Mouse (Mus musculus) bone marrow, adult 2 months (tissue): ENCODE data around the gene Bicdl2. TPM values are rescaled to one million over a fixed set of nuclear protein-coding genes. Genes with fewer than 3 reads are reported as not detected.

Experiments
- H3K27ac ChIP-seq: fragments of 200-500 bp; 2 replicates; pipeline ENCODE4 v1.5.1; 2012; ENCODE audit warnings: low read depth, mild to moderate bottlenecking, control low read depth, inconsistent platforms, low read length; ENCODE audit not compliant: control insufficient read depth, poor library complexity, insufficient read depth
- H3K4me1 ChIP-seq: fragments of 200-500 bp; 2 replicates; pipeline ENCODE4 v1.6.1; 2011; ENCODE audit warnings: low read length; ENCODE audit not compliant: control insufficient read depth, insufficient read depth
- H3K4me3 ChIP-seq: fragments of 200-500 bp; replicated peaks from 2 replicates; pipeline ENCODE3; 2011; ENCODE audit warnings: mild to moderate bottlenecking, low read depth, low read length, control low read depth; ENCODE audit not compliant: control insufficient read depth
- CTCF ChIP-seq: fragments of 200-500 bp; IDR thresholded peaks from 2 replicates; pipeline ENCODE4 v1.5.1; 2011; ENCODE audit warnings: low read length, control low read depth; ENCODE audit not compliant: control insufficient read depth, insufficient read depth
- POLR2A ChIP-seq: fragments of 200-500 bp; IDR thresholded peaks from 2 replicates; pipeline ENCODE4 v1.6.1; 2011; ENCODE audit warnings: low read depth, mild to moderate bottlenecking, control low read depth, low read length, borderline replicate concordance; ENCODE audit not compliant: control insufficient read depth
- WGBS: fragments of 180-500 bp; shearing (Covaris S2); methylation state at CpG from one replicate; pipeline ENCODE4 v1.1.7; 2018; 5-methylcytosine and 5-hydroxymethylcytosine counted together
- polyA plus RNA-seq: library from polyadenylated mRNA; stranded (reverse); fragments of >200 nt; gene quantifications from 2 replicates; pipeline ENCODE4 v1.2.4, GENCODE M21; 2011; ENCODE audit warnings: low replicate concordance; ENCODE audit not compliant: missing spikeins, insufficient read depth, insufficient read length

Gene Bicdl2
- polyA plus RNA-seq, 1 experiment, result 2.2 TPM

GRCm38 (mm10) chr17:23651363-23651762 lies 8.9 kb upstream of the Bicdl2 start:
- H3K4me1 ChIP-seq, result peaks cover 3% of the 10 kb centered on the region; the same call in 1 of the 2 replicates
- no peak overlapping the region for H3K27ac ChIP-seq
- H3K4me3 ChIP-seq, result no peak overlapping the region
- WGBS, result 58% methylated on average over 6 of the region's 6 CpGs
- TF ChIP-seq POLR2A (no peak), CTCF (no peak)

GRCm38 (mm10) chr17:23653324-23653723 lies 7.0 kb upstream of the Bicdl2 start:
- peaks cover 3% of the 10 kb centered on the region; the same call in 1 of the 2 replicates for H3K4me1 ChIP-seq
- H3K27ac ChIP-seq, result no peak overlapping the region
- H3K4me3 ChIP-seq, result no peak overlapping the region
- 44% methylated on average over 2 of the region's 2 CpGs for WGBS
- TF ChIP-seq CTCF (no peak), POLR2A (no peak)

- H3K4me1 ChIP-seq, result peaks cover 3% of the 10 kb centered on the region; the same call in 1 of the 2 replicates
- 23% methylated on average over 6 of the region's 6 CpGs for WGBS
- H3K27ac ChIP-seq, result no peak overlapping the region
- no peak overlapping the region for H3K4me3 ChIP-seq
- TF ChIP-seq CTCF (no peak), POLR2A (no peak)
Observed at GRCm38 (mm10) chr17:23654001-23654400, 6.3 kb upstream of the Bicdl2 start.

- H3K4me1 ChIP-seq, result peaks cover 3% of the 10 kb centered on the region; the same call in 1 of the 2 replicates
- WGBS, result 12% methylated on average over 2 of the region's 2 CpGs
Observed at GRCm38 (mm10) chr17:23654410-23654809, 5.9 kb upstream of the Bicdl2 start.

GRCm38 (mm10) chr17:23658450-23658849 lies 1.9 kb upstream of the Bicdl2 start:
- no peak overlapping the region for H3K27ac ChIP-seq
- no peak overlapping the region for H3K4me3 ChIP-seq
- no peak for TF ChIP-seq POLR2A
- TF ChIP-seq CTCF, result no peak
- H3K4me1 ChIP-seq, result peaks cover 3% of the 10 kb centered on the region; the same call in 1 of the 2 replicates
- WGBS, result 49% methylated on average over 3 of the region's 3 CpGs

More at GRCm38 (mm10) chr17:23654410-23654809, 5.9 kb upstream of the Bicdl2 start:
- Histone ChIP-seq H3K4me3 (no peak overlapping the region), H3K27ac (0 out of 2 replicates have a peak overlapping the region, but pooled peaks have one; percentile 31)
- no peak for TF ChIP-seq POLR2A
- TF ChIP-seq CTCF, result no peak

GRCm38 (mm10) chr17:23660876-23661200 lies 532 bp downstream of the Bicdl2 start:
- Histone ChIP-seq H3K27ac (no peak overlapping the region), H3K4me1 (no peaks in the 10 kb centered on the region; the same call in 1 of the 2 replicates), H3K4me3 (peak overlapping the region; percentile 23)
- TF ChIP-seq POLR2A (no peak), CTCF (no peak)
- WGBS, result 3% methylated on average over 14 of the region's 14 CpGs

GRCm38 (mm10) chr17:23661526-23661925 lies 1.2 kb downstream of the Bicdl2 start:
- Histone ChIP-seq H3K4me3 (no peak overlapping the region), H3K27ac (no peak overlapping the region), H3K4me1 (no peaks in the 10 kb centered on the region; the same call in 1 of the 2 replicates)
- 9% methylated on average over 9 of the region's 9 CpGs for WGBS
- TF ChIP-seq CTCF (peak; percentile 47; the same call in 1 of the 2 replicates), POLR2A (no peak)

GRCm38 (mm10) chr17:23664556-23665021 lies 4.3 kb downstream of the Bicdl2 start:
- 33% methylated on average over 5 of the region's 5 CpGs for WGBS
- peak; percentile 40; the same call in 1 of the 2 replicates for TF ChIP-seq CTCF
- no peak for TF ChIP-seq POLR2A
- no peaks in the 10 kb centered on the region; the same call in 1 of the 2 replicates for H3K4me1 ChIP-seq
- H3K27ac ChIP-seq, result no peak overlapping the region
- no peak overlapping the region for H3K4me3 ChIP-seq
